Mouse (Mus musculus): ENCODE data around the gene Mpv17l. TPM values are rescaled to one million over a fixed set of nuclear protein-coding genes. Genes with fewer than 3 reads are reported as not detected.

Mpv17l gene
- 8.0 TPM for polyA plus RNA-seq (2014; fragmentation: Illumina TruSeq; extraction: RNeasy Lipid Tissue Mini Kit (QIAGEN cat#74804); ENCODE audit: low read depth, low replicate concordance)

DNA sequence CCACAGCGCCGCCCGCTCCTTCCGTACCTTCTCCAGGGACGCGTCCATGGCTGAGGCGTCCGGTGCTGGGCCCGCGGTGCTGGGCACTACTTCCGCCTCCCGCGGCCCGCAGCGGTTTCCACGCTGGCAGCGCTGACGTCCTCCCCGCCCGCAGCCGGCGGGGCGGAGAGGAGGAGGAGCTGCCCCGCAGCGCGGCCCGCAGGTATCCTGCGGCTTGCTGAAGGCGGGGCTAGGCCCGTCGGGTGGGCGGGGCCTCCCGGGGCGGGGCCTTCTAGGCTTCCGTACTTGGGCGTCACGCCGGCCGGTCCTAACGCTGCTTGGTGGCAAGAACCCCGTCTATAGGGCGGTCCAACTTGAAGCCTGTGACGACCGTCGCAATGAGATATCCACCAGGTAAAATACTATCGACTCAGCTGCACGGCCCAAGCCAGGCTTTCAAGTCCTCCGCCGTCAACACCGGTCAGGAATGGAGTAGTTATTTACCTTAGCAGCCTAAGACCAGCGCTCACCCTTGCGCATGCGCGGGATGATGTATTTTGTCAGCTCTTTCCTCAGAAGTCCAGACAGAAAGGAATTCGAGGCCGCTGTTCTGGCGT lies at the start of gene Mpv17l, which contains the start of gene Pdxdc1:
TSS of gene Mpv17l (plus strand) at position 274 of the 596 bp plus-strand sequence.
TSS of gene Pdxdc1 (minus strand) at position 244 of the 596 bp plus-strand sequence.

DNA sequence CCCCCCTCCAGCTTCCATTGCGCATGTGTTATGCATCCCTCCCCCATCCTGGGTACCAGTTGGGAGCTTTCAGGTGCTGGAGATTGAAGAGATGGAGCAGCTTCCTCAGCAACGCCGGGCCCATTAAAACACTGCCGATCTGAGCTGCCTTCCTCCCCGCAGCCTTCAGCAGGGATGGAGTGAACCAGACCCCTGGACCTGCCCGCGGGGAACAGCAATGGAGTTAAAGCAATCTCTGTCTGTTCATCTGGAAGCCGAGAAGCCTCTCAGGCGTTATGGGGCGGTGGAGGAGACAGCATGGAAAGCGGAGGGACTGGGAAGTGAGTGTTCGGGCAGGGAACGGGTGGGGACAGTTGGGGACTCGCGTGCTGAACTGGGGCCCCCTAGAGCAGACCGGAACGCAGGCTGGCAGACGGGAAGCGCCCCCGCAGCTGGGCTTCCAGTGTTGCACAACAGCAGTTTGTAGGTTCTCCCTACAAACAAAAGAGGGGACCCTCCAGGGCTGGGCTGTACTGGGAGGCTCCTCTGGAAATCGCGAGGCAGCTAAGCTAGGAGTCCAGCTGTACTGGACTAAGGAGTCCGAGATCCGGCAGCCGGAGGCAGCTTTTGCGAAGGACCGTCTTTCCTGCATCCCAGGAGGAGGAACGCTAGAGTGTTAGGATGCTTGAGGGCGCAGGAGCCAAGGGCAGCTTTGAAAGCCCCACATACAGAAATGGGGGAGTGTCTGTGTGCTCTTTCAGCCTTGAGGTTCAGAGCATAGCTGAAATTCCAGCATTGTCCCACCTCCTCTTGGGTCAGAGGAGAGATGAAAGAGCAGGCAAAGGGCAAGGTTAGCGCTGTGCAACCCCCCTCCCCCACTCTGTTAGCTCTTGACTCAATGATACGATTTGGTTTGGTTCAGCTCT lies 83.9 kb downstream of the Mpv17l start, which contains the start of the genes 2900011O08Rik and Ifitm7:
TSS of gene 2900011O08Rik (plus strand) at position 31 of the 905 bp plus-strand sequence.
TSS of gene Ifitm7 (minus strand) at position 315 of the 905 bp plus-strand sequence.

Other genes with a start within 250 kb of the Mpv17l start
- 26.6 TPM for gene Parn, start 235.0 kb upstream of the Mpv17l start, polyA plus RNA-seq (2014; fragmentation: Illumina TruSeq; extraction: RNeasy Lipid Tissue Mini Kit (QIAGEN cat#74804); ENCODE audit: low read depth, low replicate concordance)
- 38.3 TPM for gene Bfar, start 231.3 kb upstream of the Mpv17l start, polyA plus RNA-seq (2014; fragmentation: Illumina TruSeq; extraction: RNeasy Lipid Tissue Mini Kit (QIAGEN cat#74804); ENCODE audit: low read depth, low replicate concordance)
- gene 3110001I22Rik, start 231.2 kb upstream of the Mpv17l start, polyA plus RNA-seq (2014; fragmentation: Illumina TruSeq; extraction: RNeasy Lipid Tissue Mini Kit (QIAGEN cat#74804); ENCODE audit: low read depth, low replicate concordance) = 1.9 TPM
- 0.32 TPM for gene Pla2g10, start 172.2 kb upstream of the Mpv17l start, polyA plus RNA-seq (2014; fragmentation: Illumina TruSeq; extraction: RNeasy Lipid Tissue Mini Kit (QIAGEN cat#74804); ENCODE audit: low read depth, low replicate concordance)
- gene Rrn3, start 122.5 kb upstream of the Mpv17l start, polyA plus RNA-seq (2014; fragmentation: Illumina TruSeq; extraction: RNeasy Lipid Tissue Mini Kit (QIAGEN cat#74804); ENCODE audit: low read depth, low replicate concordance) = 18.8 TPM
- 66.6 TPM for gene Ntan1, start 84.3 kb upstream of the Mpv17l start, polyA plus RNA-seq (2014; fragmentation: Illumina TruSeq; extraction: RNeasy Lipid Tissue Mini Kit (QIAGEN cat#74804); ENCODE audit: low read depth, low replicate concordance)
- gene Pdxdc1, start within 50 bp of the Mpv17l start, polyA plus RNA-seq (2014; fragmentation: Illumina TruSeq; extraction: RNeasy Lipid Tissue Mini Kit (QIAGEN cat#74804); ENCODE audit: low read depth, low replicate concordance) = 215 TPM
- 1.1 TPM for gene 2900011O08Rik, start 83.4 kb downstream of the Mpv17l start, polyA plus RNA-seq (2014; fragmentation: Illumina TruSeq; extraction: RNeasy Lipid Tissue Mini Kit (QIAGEN cat#74804); ENCODE audit: low read depth, low replicate concordance)
- 2.6 TPM for gene Ifitm7, start 83.7 kb downstream of the Mpv17l start, polyA plus RNA-seq (2014; fragmentation: Illumina TruSeq; extraction: RNeasy Lipid Tissue Mini Kit (QIAGEN cat#74804); ENCODE audit: low read depth, low replicate concordance)